Mouse (Mus musculus) stomach, postnatal 0 days (tissue): ENCODE data around the gene Ghdc. TPM values are rescaled to one million over a fixed set of nuclear protein-coding genes. Genes with fewer than 3 reads are reported as not detected.

Source experiments
- ATAC-seq: fragments of 200-750 bp; cut with Nextera tagmentation; 2 replicates; pipeline ENCODE4 v1.8.0; 2017; ENCODE audit not compliant: low FRiP score, low TSS enrichment
- DNase-seq: peaks from one replicate; pipeline ENCODE4 v3.0.0-alpha.2; 2016; ENCODE audit warnings: low spot score
- H3K27ac ChIP-seq: fragments of 300-500 bp; sonication (generic); replicated peaks from 2 replicates; pipeline ENCODE4 v1.5.1; 2014; ENCODE audit warnings: mild to moderate bottlenecking, control low read depth
- H3K27me3 ChIP-seq: fragments of 300-500 bp; sonication (generic); 2 replicates; pipeline ENCODE4 v1.6.1; 2014; ENCODE audit warnings: low read length; ENCODE audit not compliant: control insufficient read depth, insufficient read depth
- H3K36me3 ChIP-seq: fragments of 300-500 bp; sonication (generic); 2 replicates; pipeline ENCODE4 v1.6.1; 2014; ENCODE audit warnings: low read length, mixed read lengths; ENCODE audit not compliant: control insufficient read depth, insufficient read depth
- H3K4me1 ChIP-seq: fragments of 300-500 bp; sonication (generic); replicated peaks from 2 replicates; pipeline ENCODE4 v1.6.1; 2014; ENCODE audit warnings: antibody characterized with exemption; ENCODE audit not compliant: control insufficient read depth, insufficient read depth
- H3K4me2 ChIP-seq: fragments of 300-500 bp; sonication (generic); replicated peaks from 2 replicates; pipeline ENCODE4 v1.6.1; 2014; ENCODE audit warnings: low read depth, mild to moderate bottlenecking, control low read depth, moderate library complexity
- H3K4me3 ChIP-seq: fragments of 300-500 bp; sonication (generic); 2 replicates; pipeline ENCODE4 v1.5.1; 2014; ENCODE audit warnings: low read depth, low read length, control low read depth
- H3K9ac ChIP-seq: fragments of 300-500 bp; sonication (generic); 2 replicates; pipeline ENCODE4 v1.6.1; 2014; ENCODE audit warnings: mild to moderate bottlenecking, low read length, control low read depth, mixed read lengths
- H3K9me3 ChIP-seq: fragments of 300-500 bp; sonication (generic); 2 replicates; pipeline ENCODE4 v1.6.1; 2016; ENCODE audit warnings: low read length; ENCODE audit not compliant: control insufficient read depth
- CTCF ChIP-seq: IDR thresholded peaks from 2 replicates; pipeline ENCODE4 v1.5.1; 2016; ENCODE audit warnings: antibody characterized with exemption, low read depth, mild to moderate bottlenecking, moderate library complexity
- EP300 ChIP-seq: optimal IDR thresholded peaks from 2 replicates; pipeline ENCODE3; 2016; ENCODE audit warnings: antibody characterized with exemption
- WGBS: fragments of 180-500 bp; shearing (Covaris S2); extraction: QIAGEN DNeasy Blood & Tissue Kit; methylation state at CpG from one replicate; pipeline ENCODE4 v1.1.7; 2014; 5-methylcytosine and 5-hydroxymethylcytosine counted together
- polyA plus RNA-seq: library from polyadenylated mRNA; unstranded; fragments of >200 nt; fragmentation: Nextera tagmentation; extraction: Ambion mirVana; gene quantifications from 2 replicates; pipeline ENCODE4 v1.2.1, GENCODE M21; 2015

The Ghdc gene
- polyA plus RNA-seq, 1 experiment from 2014 or later: 3.9 TPM

DNA sequence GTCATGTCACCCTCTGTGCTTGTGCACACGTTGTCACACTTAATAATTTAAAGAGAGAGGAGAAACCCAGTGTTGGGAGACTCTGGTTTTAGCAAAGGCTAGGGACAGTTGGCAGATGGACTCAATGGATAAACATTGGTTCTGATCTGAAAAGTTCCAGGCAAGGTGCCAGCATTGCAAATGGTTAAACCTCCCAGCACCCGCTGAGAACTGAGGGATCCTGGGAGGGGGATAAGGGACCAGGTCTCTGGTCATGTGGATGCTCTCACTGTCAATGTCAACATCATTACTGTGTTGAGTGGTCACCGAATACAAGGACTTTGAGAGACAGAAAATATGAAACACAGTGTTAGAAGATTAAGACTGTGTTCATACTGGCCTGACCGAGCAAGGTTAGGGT, 46.0 kb upstream of the Ghdc start:
- ATAC-seq: no peak
- H3K27me3 ChIP-seq: no peaks in the 10 kb centered on the region
- 36% methylated on average over 4 of the region's 4 CpGs for WGBS

DNA sequence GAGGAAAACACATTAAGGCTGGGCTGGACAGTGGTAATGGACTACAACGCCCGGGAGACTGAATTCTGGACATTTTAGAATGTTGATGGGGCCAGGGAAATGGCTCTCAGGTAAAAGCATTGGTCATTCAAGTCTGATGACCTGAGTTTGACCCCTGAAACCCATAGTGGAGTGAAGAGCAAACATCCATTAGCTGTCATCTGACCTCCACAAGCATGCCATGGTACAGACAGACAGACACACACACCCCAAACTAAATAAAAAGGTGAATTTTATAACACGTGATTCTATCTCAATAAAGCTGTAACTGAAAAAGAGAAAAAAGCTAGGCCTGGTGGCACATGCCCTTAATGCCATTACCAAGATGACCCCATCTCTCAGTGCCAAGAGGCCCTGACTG, 45.6 kb upstream of the Ghdc start:
- peaks cover 3% of the 10 kb centered on the region for H3K4me1 ChIP-seq
- no peak for TF ChIP-seq EP300
- no peak for TF ChIP-seq CTCF
- H3K9me3 ChIP-seq: 0 out of 2 replicates have a peak, but pooled peaks cover under 1% of the 10 kb centered on the region
- no peak overlapping the region for H3K9ac ChIP-seq
- H3K27ac ChIP-seq: no peak overlapping the region
- no peak overlapping the region for H3K4me2 ChIP-seq
- H3K36me3 ChIP-seq: no peaks in the 10 kb centered on the region
- no peaks in the 10 kb centered on the region for H3K27me3 ChIP-seq
- no peak overlapping the region for H3K4me3 ChIP-seq
- DNase-seq (no peak), ATAC-seq (no peak)
- 40% methylated on average over 3 of the region's 3 CpGs for WGBS

More for the DNA sequence above, 46.0 kb upstream of the Ghdc start:
- H3K36me3 ChIP-seq: no peaks in the 10 kb centered on the region
- H3K27ac ChIP-seq: no peak overlapping the region
- H3K9ac ChIP-seq: no peak overlapping the region
- no peak overlapping the region for H3K4me3 ChIP-seq
- peaks cover 3% of the 10 kb centered on the region for H3K4me1 ChIP-seq
- no peak overlapping the region for H3K4me2 ChIP-seq
- no peaks in the 10 kb centered on the region for H3K9me3 ChIP-seq
- TF ChIP-seq CTCF: no peak
- TF ChIP-seq EP300: no peak
- DNase-seq: no peak

DNA sequence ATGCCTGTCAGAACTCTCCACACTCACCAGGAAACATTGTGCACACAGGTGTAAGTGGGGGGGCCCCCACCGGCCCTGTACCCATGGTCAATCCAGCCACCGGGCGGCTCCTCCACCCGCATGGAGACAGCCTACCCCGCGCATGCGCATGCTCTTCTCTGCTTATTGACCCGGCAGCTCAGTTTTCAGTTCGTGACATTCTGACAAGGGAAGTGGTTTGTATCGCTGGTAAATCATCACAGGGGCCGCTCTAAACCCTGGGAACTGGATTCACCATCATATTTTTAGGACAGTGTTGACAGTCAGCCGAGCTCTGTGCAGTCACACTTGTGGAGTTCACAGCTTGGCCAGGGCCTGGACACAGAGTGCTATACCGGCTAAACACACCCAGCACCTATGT, 43.7 kb upstream of the Ghdc start:
- DNase-seq (peak; percentile 88), ATAC-seq (peak; percentile 82)
- Histone ChIP-seq H3K9ac (no peak overlapping the region), H3K36me3 (no peaks in the 10 kb centered on the region), H3K27ac (0 out of 2 replicates have a peak overlapping the region, but pooled peaks have one; percentile 18), H3K4me1 (peaks cover 3% of the 10 kb centered on the region), H3K4me2 (peak overlapping the region; percentile 27; the same call in 1 of the 2 replicates), H3K27me3 (no peaks in the 10 kb centered on the region), H3K9me3 (0 out of 2 replicates have a peak, but pooled peaks cover 3% of the 10 kb centered on the region), H3K4me3 (0 out of 2 replicates have a peak overlapping the region, but pooled peaks have one; percentile 2)
- 30% methylated on average over 13 of the region's 13 CpGs for WGBS
- TF ChIP-seq CTCF: peak; percentile 5; the same call in 1 of the 2 replicates
- no peak for TF ChIP-seq EP300

DNA sequence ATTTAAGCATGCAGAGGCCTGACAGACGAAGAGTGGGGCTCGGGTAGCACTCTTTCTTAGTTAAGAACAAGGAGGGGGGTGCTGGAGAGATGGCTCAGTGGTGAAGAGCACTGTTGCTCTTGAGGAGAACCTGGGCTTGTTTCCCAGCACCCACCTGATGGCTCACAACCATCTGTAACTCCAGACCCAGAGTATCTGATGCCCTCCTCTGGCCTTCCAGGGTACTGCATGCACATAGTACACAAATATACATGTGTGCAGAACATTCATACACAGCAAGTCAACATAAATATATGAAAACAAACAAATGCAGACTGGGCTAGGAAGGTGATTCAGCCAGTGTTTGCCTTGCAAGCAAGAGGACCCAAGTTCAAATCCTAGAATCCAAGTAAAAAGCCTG, 40.4 kb upstream of the Ghdc start:
- H3K36me3 ChIP-seq: no peaks in the 10 kb centered on the region
- H3K9ac ChIP-seq: no peak overlapping the region
- DNase-seq: no peak

DNA sequence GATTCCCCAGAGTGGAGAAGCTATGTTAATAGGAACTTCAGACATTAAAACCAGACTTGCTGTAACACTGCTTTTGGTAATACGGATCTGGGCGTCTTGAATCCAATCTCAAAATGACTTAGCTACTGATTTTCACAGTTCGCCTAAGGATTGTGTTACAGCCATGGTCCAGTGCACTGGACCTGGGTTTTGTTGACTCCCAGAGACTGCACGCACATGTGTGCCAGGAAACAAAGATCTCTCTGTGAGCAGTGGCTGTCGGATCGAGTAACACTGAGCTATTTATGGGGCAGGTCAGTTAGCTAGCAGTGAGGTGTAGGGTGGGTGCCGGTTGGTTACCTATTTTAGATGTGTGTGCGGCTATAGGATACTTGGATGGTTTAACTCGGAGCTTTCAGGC, 39.8 kb upstream of the Ghdc start:
- ATAC-seq (no peak), DNase-seq (no peak)
- no peak for TF ChIP-seq CTCF
- TF ChIP-seq EP300: no peak
- H3K4me1 ChIP-seq: peaks cover under 1% of the 10 kb centered on the region
- 81% methylated on average over 9 of the region's 9 CpGs for WGBS
- H3K4me2 ChIP-seq: no peak overlapping the region
- H3K4me3 ChIP-seq: no peak overlapping the region
- H3K36me3 ChIP-seq: 0 out of 2 replicates have a peak, but pooled peaks cover 3% of the 10 kb centered on the region
- H3K27me3 ChIP-seq: no peaks in the 10 kb centered on the region
- H3K9ac ChIP-seq: no peak overlapping the region
- 0 out of 2 replicates have a peak, but pooled peaks cover 3% of the 10 kb centered on the region for H3K9me3 ChIP-seq
- no peak overlapping the region for H3K27ac ChIP-seq

More for the DNA sequence above, 40.4 kb upstream of the Ghdc start:
- Histone ChIP-seq H3K9me3 (0 out of 2 replicates have a peak, but pooled peaks cover 3% of the 10 kb centered on the region), H3K27me3 (no peaks in the 10 kb centered on the region), H3K4me2 (no peak overlapping the region), H3K27ac (no peak overlapping the region), H3K4me3 (no peak overlapping the region), H3K4me1 (peaks cover 3% of the 10 kb centered on the region)
- no peak for ATAC-seq
- TF ChIP-seq CTCF: peak; percentile 46
- no peak for TF ChIP-seq EP300
- 79% methylated on average over 2 of the region's 2 CpGs for WGBS

DNA sequence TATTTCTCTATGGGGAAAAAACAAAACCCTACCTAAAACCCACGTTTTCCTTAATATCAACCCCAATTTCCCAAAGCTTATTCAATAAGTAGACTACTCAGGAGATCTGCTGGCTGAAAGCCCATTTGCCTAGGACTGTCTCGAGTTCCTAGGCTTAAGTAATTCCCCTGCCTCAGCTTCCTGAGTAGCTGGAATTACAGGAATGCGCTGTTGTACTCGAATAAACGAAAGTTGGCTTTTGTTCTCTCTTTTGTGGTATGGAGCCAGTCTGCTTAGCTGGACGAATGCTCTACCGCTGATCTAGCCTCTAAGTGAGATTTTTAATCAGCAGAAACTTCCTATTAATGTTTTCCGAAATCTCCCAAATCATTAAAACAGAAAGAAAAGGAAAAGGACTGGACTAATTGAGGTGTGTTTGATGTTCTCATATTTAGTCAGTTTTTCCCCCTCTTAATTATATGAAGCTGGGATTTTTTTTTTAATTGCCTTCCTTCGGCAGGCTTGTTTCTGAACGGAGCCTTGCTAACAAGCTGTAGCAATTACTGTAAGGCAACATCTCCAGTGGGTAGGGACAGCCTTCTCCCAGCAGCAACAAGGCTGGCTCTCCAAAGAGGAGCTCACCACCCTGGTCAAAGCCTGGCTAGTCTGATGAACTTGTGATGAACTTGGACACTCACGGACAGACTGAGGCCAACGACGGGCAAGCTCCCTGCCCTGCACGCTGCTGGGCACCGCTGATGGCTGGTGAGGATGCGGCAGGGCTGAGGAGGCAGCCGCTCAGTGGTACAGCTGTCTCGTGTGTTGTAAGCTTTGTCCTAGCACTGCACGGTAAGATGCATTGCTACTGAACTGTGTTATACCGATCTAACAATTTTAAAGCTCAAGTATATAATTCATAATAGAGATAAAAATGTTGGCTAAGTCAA, 35.9 kb upstream of the Ghdc start:
- DNase-seq: no peak
- Histone ChIP-seq H3K9ac (no peak overlapping the region), H3K4me3 (no peak overlapping the region), H3K4me1 (no peaks in the 10 kb centered on the region), H3K9me3 (0 out of 2 replicates have a peak, but pooled peaks cover 3% of the 10 kb centered on the region), H3K27ac (no peak overlapping the region), H3K4me2 (no peak overlapping the region), H3K36me3 (peaks cover 17% of the 10 kb centered on the region; the same call in 1 of the 2 replicates), H3K27me3 (no peaks in the 10 kb centered on the region)
- no peak for ATAC-seq
- TF ChIP-seq EP300 (no peak), CTCF (no peak)
- 68% methylated on average over 20 of the region's 20 CpGs for WGBS
